Comparison of ENCODE assay signal across 10 mouse cellular contexts in genomic region chr15:91165021-91165420, GRCm38 (mm10). TPM values are rescaled to one million over a fixed set of nuclear protein-coding genes. Genes with fewer than 3 reads are reported as not detected.
A peak's percentile ranks its signal among the peaks of the same experiment; 100 is the strongest.
DNase-seq lines count a peak whose midpoint lies in the region; ATAC-seq and TF ChIP-seq lines count a peak whose summit lies in the region.
"Had no signal": no experiment of that assay in that cellular context is flagged by ENCODE, and none has a peak within 500 bp of the region (broad histone marks: within the 10 kb centered on the region; RNA-seq: fewer than 3 reads in every experiment).

No protein-coding gene starts in this region.

- peak; percentile 73; the same call in 1 of the 2 replicates for ATAC-seq in forebrain, embryonic 14.5 days

- no peak for TF ChIP-seq POLR2A in small intestine, adult 2 months (IDR thresholded peaks at IDR 0.05; ENCODE audit: low read depth, low read length)

- H3K4me1 ChIP-seq in forebrain, embryonic 14.5 days (ENCODE audit: control insufficient read depth, insufficient read depth, low read length) = no peaks in the 10 kb centered on the region
- H3K4me1 ChIP-seq in small intestine, adult 2 months (ENCODE audit: control insufficient read depth, insufficient read depth, insufficient read length, low read length) = 0 out of 2 replicates have a peak, but pooled peaks cover 2% of the 10 kb centered on the region
- H3K4me1 ChIP-seq: embryonic facial prominence, embryonic 13.5 days; limb, embryonic 12.5 days had no signal

- DNase-seq in adrenal gland, adult 2 months = peak; percentile 26
- DNase-seq in adrenal gland, postnatal 4 days (ENCODE audit: low spot score in 2 of 2) = no peak
- peak; percentile 6 for DNase-seq in c-Kit-positive CD71-positive TER-119-negative erythroid progenitor cells, embryonic 14.5 days (ENCODE audit: low read depth)
- DNase-seq in forebrain, embryonic 14.5 days (ENCODE audit: low spot score) = peak; percentile 66
- DNase-seq in layer of hippocampus, adult 18-20 months (ENCODE audit: low spot score in 2 of 2) = peak; percentile 16 to 55
- DNase-seq in lung, postnatal 36 days = peak; percentile 17
- DNase-seq in urinary bladder, postnatal 25 days (ENCODE audit: low spot score) = no peak

- TF ChIP-seq CTCF in small intestine, adult 2 months (IDR thresholded peaks at IDR 0.05; ENCODE audit: extremely low read depth, insufficient read length, insufficient replicate concordance, low read depth, low read length) = peak; percentile 7; the same call in 1 of the 2 replicates

- H3K9me3 ChIP-seq in forebrain, embryonic 14.5 days (replicated peaks; ENCODE audit: control insufficient read depth, low read length) = no peaks in the 10 kb centered on the region
- H3K9me3 ChIP-seq: embryonic facial prominence, embryonic 13.5 days; limb, embryonic 12.5 days had no signal

- WGBS in forebrain, embryonic 14.5 days = 5% methylated on average over 5 of the region's 5 CpGs
- WGBS in small intestine, adult 2 months = 14% methylated on average over 5 of the region's 5 CpGs

- 0 out of 2 replicates have a peak, but pooled peaks cover 4% of the 10 kb centered on the region for H3K36me3 ChIP-seq in forebrain, embryonic 14.5 days (ENCODE audit: control insufficient read depth, insufficient read depth, low read length)
- no peaks in the 10 kb centered on the region for H3K36me3 ChIP-seq in small intestine, adult 2 months (ENCODE audit: control insufficient read depth, insufficient read depth, low read length)
- H3K36me3 ChIP-seq: embryonic facial prominence, embryonic 13.5 days; limb, embryonic 12.5 days had no signal

- H3K9ac ChIP-seq in forebrain, embryonic 14.5 days (ENCODE audit: low read length) = no peak overlapping the region
- H3K9ac ChIP-seq: embryonic facial prominence, embryonic 13.5 days; limb, embryonic 12.5 days had no signal

- H3K4me2 ChIP-seq in forebrain, embryonic 14.5 days (ENCODE audit: low read length) = no peak overlapping the region
- H3K4me2 ChIP-seq: embryonic facial prominence, embryonic 13.5 days; limb, embryonic 12.5 days had no signal

- no peak overlapping the region for H3K4me3 ChIP-seq in forebrain, embryonic 14.5 days (ENCODE audit: low read depth, low read length)
- H3K4me3 ChIP-seq in small intestine, adult 2 months (ENCODE audit: low read depth, low read length) = no peak overlapping the region
- H3K4me3 ChIP-seq: embryonic facial prominence, embryonic 13.5 days; limb, embryonic 12.5 days had no signal

- no peak overlapping the region for H3K27ac ChIP-seq in forebrain, embryonic 14.5 days (ENCODE audit: low read depth, low read length)
- H3K27ac ChIP-seq in small intestine, adult 2 months (ENCODE audit: insufficient read depth, low read depth, low read length) = no peak overlapping the region
- H3K27ac ChIP-seq: embryonic facial prominence, embryonic 13.5 days; limb, embryonic 12.5 days had no signal

- no peaks in the 10 kb centered on the region for H3K27me3 ChIP-seq in forebrain, embryonic 14.5 days (replicated peaks; ENCODE audit: control insufficient read depth, insufficient read depth, low read length)
- no peaks in the 10 kb centered on the region for H3K27me3 ChIP-seq in small intestine, adult 2 months (ENCODE audit: control insufficient read depth, insufficient read depth, low read length)
- H3K27me3 ChIP-seq: embryonic facial prominence, embryonic 13.5 days; limb, embryonic 12.5 days had no signal

RNA-seq across cellular contexts. Expression of gene Abcd2, which starts 26.6 kb away (rescaled TPM):
- 10 to 100 TPM; 17.3 to 44.1 TPM for total RNA-seq in adrenal gland, adult 2 months (2021)
- 0.68 and 2.6 TPM in 2 replicates for polyA plus RNA-seq in adrenal gland, adult 2 months (2012; rRNA removed)
- 10 to 100 TPM in 1 of 2 experiments, 1 to 10 TPM in 1; 5.2 to 14.0 TPM for total RNA-seq in adrenal gland, postnatal 4 days (2021)
- polyA plus RNA-seq in forebrain, embryonic 14.5 days (2014; fragmentation: Nextera tagmentation; extraction: Ambion mirVana) = 16.5 and 17.7 TPM in 2 replicates
- 10 to 100 TPM; 14.5 to 15.1 TPM for total RNA-seq in layer of hippocampus, adult 18-20 months (2021)
- 0.04 and 0.06 TPM in 2 replicates for polyA plus RNA-seq in small intestine, adult 2 months (2012; rRNA removed)

RNA-seq across cellular contexts. Expression of gene CN725425, which starts 34.3 kb away (rescaled TPM):
- not detected for total RNA-seq in adrenal gland, adult 2 months (2021)
- polyA plus RNA-seq in adrenal gland, adult 2 months (2012; rRNA removed) = not detected in 2 replicates
- total RNA-seq in adrenal gland, postnatal 4 days (2021) = not detected
- polyA plus RNA-seq in forebrain, embryonic 14.5 days (2014; fragmentation: Nextera tagmentation; extraction: Ambion mirVana) = not detected in 2 replicates
- total RNA-seq in layer of hippocampus, adult 18-20 months (2021) = not detected
- polyA plus RNA-seq in small intestine, adult 2 months (2012; rRNA removed) = not detected in 2 replicates
- polyA plus RNA-seq: embryonic facial prominence, embryonic 13.5 days; limb, embryonic 12.5 days had no signal

Comparison
In these comparisons a context has a peak if more than half of its experiments do, and no peak if none do; other contexts are left out.
1. DNase-seq: peak in adrenal gland, adult 2 months (single experiment), c-Kit-positive CD71-positive TER-119-negative erythroid progenitor cells, embryonic 14.5 days (single experiment), forebrain, embryonic 14.5 days (single experiment), layer of hippocampus, adult 18-20 months (2 of 2) and lung, postnatal 36 days (single experiment); none in adrenal gland, postnatal 4 days (0 of 2) and urinary bladder, postnatal 25 days (single experiment).